Mouse (Mus musculus) small intestine, adult 2 months (tissue): Measurements from ENCODE around the gene Lce1f.

Experiments
- CTCF ChIP-seq: fragments of 200-500 bp; IDR thresholded peaks from 2 replicates; pipeline ENCODE4 v1.5.1; 2012; ENCODE audit warnings: low read depth, mild to moderate bottlenecking, control low read depth, inconsistent platforms, low read length, moderate library complexity, mixed read lengths; ENCODE audit not compliant: insufficient replicate concordance, insufficient read length; ENCODE audit errors: extremely low read depth
- POLR2A ChIP-seq: fragments of 200-500 bp; IDR thresholded peaks from 2 replicates; pipeline ENCODE4 v1.6.1; 2012; ENCODE audit warnings: low read depth, mild to moderate bottlenecking, control low read depth, inconsistent platforms, low read length, moderate library complexity

DNA sequence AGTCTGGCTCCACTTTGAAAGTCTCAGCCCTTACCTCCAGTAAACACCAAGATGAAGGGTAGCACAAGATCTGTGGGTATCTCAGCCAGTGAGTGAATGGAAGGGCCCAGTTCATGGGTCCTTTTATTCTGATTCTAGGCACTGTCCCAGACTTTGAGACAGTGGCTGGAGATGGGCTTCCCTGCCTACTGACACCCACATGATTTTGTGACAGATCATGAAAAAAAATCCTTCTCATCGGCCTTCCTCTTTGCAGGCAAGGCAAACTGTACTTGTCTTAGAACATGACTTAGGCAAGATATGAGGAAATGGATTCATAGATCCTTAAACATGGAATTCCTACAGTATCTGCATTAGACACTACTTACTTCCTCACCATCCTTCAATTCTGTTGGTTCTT is 18.8 kb upstream of the Lce1f start, which contains the start of gene Gm38119:
- TF ChIP-seq CTCF (no peak), POLR2A (no peak)
